Mouse (Mus musculus): ENCODE data around the gene Arhgap15. TPM values are rescaled to one million over a fixed set of nuclear protein-coding genes. Genes with fewer than 3 reads are reported as not detected.

Arhgap15 gene
- total RNA-seq, 2 experiments from 2014 or later = 6.7 to 8.0 TPM

DNA sequence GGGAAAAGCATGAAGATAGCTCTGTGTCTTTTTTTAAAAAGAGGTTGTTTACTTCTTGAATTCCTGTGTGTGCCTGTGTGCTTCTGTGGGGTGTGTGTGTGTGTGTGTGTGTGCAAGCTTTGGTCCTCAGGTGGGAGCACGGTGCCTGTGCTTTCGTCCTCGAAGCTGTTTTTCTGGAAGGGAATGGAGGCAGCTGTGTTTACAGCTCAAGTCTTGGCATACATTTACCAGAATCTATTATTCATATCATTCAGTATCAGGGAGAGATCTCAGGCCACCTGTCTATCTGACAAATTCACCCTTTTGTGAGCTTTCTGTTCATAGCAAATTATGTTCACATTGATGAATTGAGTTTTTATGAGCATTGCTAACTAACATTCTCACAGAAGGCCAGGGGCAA lies 550.5 kb downstream of the Arhgap15 start:
- no peak for DNase-seq (ENCODE audit: low spot score in 2 of 2)

GRCm38 (mm10) chr2:44299909-44300308 lies 551.3 kb downstream of the Arhgap15 start:
- peak in 1 of 2 experiments; percentile 19 for DNase-seq (ENCODE audit: low spot score in 2 of 2)

DNA sequence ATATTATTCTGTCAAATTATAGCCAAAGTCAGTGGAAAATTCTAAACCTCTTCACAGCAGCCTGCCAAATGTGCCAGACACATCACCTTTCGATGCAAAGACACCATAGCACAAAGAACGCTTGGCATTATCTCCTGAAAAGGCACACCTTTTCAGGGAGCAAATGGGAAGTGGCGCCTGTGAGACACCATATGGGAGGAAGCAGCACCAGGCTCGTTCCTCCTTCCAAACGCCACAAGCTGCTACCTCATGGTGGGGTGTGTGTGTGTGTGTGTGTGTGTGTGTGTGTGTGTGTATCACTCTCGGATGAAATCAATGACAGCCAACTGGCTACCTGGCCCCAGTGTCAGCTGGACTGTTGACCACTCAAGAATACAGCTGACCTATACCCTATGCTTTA lies 551.8 kb downstream of the Arhgap15 start:
- DNase-seq (ENCODE audit: low spot score in 2 of 2) = peak; percentile 26 to 38

DNA sequence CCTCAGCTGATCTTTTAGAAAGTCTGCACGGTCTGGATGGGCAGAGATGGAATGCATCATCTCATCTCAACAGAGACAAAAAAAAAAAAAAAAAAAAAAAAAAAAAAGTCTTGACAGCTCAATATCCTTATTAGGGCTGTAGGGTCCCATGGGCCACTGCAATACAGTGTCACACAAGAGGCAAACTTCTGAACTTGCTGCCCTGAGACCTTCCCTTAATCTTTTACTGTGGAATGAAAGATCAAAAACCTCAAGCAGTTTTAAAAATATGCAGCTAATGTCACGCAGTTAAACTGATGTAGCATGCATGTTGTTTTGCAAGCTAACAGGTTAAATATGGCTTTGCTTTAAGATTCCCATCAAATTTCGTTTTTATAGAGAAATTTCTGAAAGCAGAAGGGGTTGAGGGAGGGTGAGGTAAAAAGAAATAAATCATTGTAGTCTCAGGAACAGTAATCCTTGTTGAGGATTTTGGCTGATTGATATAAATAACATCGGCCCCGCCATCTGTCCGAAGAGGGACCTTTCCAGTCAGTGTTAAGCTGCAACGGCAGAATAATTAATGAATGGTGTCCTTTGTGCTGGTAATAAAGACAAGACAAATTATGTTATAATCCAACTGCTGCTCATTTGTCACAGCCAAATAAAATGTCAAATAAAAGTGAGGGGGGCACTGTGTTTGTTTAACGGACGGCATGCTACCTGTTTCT lies 555.8 kb downstream of the Arhgap15 start:
- peak in 1 of 2 experiments; percentile 10 for DNase-seq (ENCODE audit: low spot score in 2 of 2)

DNA sequence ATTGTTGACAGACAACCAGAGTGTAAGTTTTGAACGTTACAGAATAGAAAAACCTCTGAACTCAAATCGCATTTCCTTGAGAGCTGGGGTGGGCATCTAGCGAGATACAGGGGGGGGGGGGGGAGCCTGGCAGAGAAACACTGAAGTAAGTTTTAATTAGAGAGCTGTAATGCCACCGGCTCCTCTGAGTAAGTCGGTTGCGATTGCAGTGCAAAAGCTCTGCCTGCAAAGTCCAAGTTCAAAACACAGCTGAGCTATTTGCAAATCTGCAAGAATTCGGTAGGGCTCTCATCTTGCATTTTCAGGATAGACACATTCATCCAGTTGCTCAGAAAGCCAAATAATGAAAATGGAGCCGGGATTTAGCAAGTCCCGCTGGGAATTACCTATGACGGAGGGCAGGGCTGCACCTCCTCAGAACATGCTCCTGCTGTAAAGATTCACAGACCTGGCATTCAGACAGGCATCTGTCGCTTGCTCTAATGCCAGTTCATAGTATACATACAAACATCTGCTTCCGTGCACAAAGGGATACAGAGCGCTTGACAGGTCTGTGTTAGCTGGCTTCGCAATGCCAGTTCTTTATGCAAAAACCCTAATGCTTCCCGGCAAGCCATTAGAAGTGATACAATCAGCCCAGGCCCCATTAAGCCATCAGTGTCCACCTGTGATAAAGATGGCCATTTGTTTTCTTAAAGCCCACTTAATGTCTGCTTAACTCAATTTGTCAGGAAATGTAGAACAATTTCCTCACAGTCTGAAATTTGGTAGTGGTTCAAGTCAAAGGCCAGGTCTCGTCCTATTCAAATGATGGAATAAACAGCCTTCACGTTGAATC lies 556.6 kb downstream of the Arhgap15 start:
- peak; percentile 28 to 29 for DNase-seq (ENCODE audit: low spot score in 2 of 2)

- no peak for DNase-seq (ENCODE audit: low spot score in 2 of 2)
Measured at GRCm38 (mm10) chr2:44306137-44306536, 557.5 kb downstream of the Arhgap15 start.

- DNase-seq (ENCODE audit: low spot score in 2 of 2) = no peak
Measured at GRCm38 (mm10) chr2:44309124-44309523, 560.5 kb downstream of the Arhgap15 start.

DNA sequence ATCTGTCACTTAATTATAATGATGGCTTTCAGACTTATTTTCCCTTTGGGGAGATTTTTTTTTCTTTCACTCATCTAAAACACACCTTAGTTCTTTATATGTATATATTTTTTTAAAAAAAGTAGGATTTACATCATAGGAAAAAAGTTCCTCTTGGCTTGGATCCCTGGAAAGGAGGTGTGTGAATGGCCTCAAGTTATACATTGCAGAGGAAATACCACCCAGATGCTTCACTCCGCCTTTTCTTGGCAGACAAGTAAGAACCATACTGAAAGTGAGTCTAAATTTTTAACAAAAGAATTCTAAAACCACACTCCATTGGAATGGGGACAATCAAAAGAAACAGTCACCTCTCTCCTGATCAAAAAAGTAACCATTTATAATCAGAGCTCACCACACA lies 560.9 kb downstream of the Arhgap15 start:
- no peak for DNase-seq (ENCODE audit: low spot score in 2 of 2)

- DNase-seq (ENCODE audit: low spot score in 2 of 2) = no peak
Measured at GRCm38 (mm10) chr2:44310095-44310748, 561.6 kb downstream of the Arhgap15 start.

GRCm38 (mm10) chr2:44311216-44311615 lies 562.6 kb downstream of the Arhgap15 start:
- no peak for DNase-seq (ENCODE audit: low spot score in 2 of 2)

GRCm38 (mm10) chr2:44313573-44313972 lies 564.9 kb downstream of the Arhgap15 start:
- DNase-seq (ENCODE audit: low spot score in 2 of 2) = no peak

- DNase-seq (ENCODE audit: low spot score in 2 of 2) = no peak
Measured at GRCm38 (mm10) chr2:44318436-44318835, 569.8 kb downstream of the Arhgap15 start.

DNA sequence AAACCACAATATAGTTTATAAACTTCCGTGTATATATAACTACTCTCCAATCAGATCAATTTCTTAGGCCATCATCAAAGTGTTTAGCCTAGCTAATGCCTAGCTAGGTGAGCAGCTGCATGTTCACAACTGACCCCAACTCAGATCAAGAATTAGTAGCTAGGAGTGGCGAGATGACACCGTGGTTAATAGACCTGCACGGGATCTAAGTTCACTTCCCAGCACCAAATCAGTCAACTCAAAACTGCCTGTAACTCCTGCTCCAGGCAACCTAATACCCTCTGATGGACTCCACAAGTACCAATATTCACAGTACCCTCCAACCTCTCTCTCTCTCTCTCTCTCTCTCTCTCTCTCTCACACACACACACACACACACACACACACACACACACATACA lies 570.9 kb downstream of the Arhgap15 start:
- no peak for DNase-seq (ENCODE audit: low spot score in 2 of 2)

GRCm38 (mm10) chr2:44323813-44324212 lies 575.2 kb downstream of the Arhgap15 start:
- no peak for DNase-seq (ENCODE audit: low spot score in 2 of 2)

GRCm38 (mm10) chr2:44333295-44333694 lies 584.7 kb downstream of the Arhgap15 start:
- DNase-seq (ENCODE audit: low spot score in 2 of 2) = no peak

GRCm38 (mm10) chr2:44334006-44334405 lies 585.4 kb downstream of the Arhgap15 start:
- DNase-seq (ENCODE audit: low spot score in 2 of 2) = no peak

- DNase-seq (ENCODE audit: low spot score in 2 of 2) = no peak
Measured at GRCm38 (mm10) chr2:44334517-44334916, 585.9 kb downstream of the Arhgap15 start.

- no peak for DNase-seq (ENCODE audit: low spot score in 2 of 2)
Measured at GRCm38 (mm10) chr2:44336720-44337354, 588.2 kb downstream of the Arhgap15 start.

GRCm38 (mm10) chr2:44338467-44338866 lies 589.8 kb downstream of the Arhgap15 start:
- no peak for DNase-seq (ENCODE audit: low spot score in 2 of 2)

- DNase-seq (ENCODE audit: low spot score in 2 of 2) = peak; percentile 38 to 41
Measured at GRCm38 (mm10) chr2:44341091-44341571, 592.5 kb downstream of the Arhgap15 start.

DNA sequence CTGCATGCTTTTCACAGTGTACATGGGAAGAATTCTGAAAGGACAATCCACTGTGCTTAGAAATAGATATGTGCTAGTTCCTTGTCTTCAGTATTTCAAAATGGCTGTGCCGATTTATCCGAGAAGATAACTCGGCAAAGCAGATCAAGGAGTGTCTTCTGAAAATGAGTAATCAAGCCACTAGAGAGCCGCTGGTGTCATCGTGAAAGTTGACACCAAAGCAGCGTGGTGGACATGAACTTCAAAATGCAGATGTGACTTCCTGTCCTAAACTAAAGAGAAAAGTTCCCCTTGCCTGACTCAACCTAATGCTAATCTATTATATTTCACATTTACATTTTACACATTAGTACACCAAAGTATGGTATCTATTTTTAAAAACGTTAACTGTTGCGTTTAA lies 596.2 kb downstream of the Arhgap15 start:
- no peak for DNase-seq (ENCODE audit: low spot score in 2 of 2)

Data from layer of hippocampus, postnatal 10 days (tissue).